Mouse (Mus musculus): Measurements from ENCODE around the gene Gm20888. TPM values are rescaled to one million over a fixed set of nuclear protein-coding genes. Genes with fewer than 3 reads are reported as not detected.
"Not testable (repeated sequence)": the region's sequence is repeated elsewhere in the genome, so short reads cannot be mapped to it uniquely, and the experiment has no call there.

The Gm20888 gene
- not detected for polyA plus RNA-seq (2017; shearing (Covaris generic))

DNA sequence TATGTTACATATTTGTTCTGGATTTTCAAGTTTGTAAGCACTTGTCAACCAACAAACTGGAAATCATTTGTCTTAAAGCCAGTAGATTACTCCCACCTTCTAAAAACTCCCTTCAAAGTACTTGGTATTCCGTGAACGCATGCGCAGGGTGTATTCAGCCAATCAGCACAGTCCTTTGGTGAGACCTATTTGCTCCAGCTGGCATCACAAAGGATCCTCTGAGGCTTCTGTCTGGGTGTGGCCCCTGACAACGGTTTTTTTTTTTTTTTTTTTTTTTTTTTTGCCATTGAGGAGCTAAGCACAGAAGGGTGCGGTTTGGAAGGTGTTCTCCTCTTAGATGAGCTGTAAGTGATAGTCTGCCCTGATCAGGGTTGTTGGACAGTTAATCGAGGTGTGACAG is at the start of gene Gm20888:
Gene Gm20888, plus strand, starts transcription at position 301 of the 400 bp plus-strand sequence.
- not testable (repeated sequence) for ATAC-seq

Other genes starting within 250 kb of the Gm20888 start
- gene Gm21118, start 168.2 kb upstream of the Gm20888 start, polyA plus RNA-seq (2017; shearing (Covaris generic)): not detected
- not detected for gene Gm29423, start 138.6 kb upstream of the Gm20888 start, polyA plus RNA-seq (2017; shearing (Covaris generic))
- gene Gm29644, start 138.5 kb upstream of the Gm20888 start, polyA plus RNA-seq (2017; shearing (Covaris generic)): not detected

All from activated CD4-positive, CD25-positive, alpha-beta regulatory T cell, adult 4 months (primary cell).